Mouse (Mus musculus): Measurements from ENCODE around the gene A930009A15Rik. TPM values are rescaled to one million over a fixed set of nuclear protein-coding genes. Genes with fewer than 3 reads are reported as not detected.

Gene A930009A15Rik
- not detected for total RNA-seq (2023)

GRCm38 (mm10) chr10:115569712-115570491, at the start of gene A930009A15Rik:
TSS of gene A930009A15Rik (plus strand) at chr10:115569986.

DNA sequence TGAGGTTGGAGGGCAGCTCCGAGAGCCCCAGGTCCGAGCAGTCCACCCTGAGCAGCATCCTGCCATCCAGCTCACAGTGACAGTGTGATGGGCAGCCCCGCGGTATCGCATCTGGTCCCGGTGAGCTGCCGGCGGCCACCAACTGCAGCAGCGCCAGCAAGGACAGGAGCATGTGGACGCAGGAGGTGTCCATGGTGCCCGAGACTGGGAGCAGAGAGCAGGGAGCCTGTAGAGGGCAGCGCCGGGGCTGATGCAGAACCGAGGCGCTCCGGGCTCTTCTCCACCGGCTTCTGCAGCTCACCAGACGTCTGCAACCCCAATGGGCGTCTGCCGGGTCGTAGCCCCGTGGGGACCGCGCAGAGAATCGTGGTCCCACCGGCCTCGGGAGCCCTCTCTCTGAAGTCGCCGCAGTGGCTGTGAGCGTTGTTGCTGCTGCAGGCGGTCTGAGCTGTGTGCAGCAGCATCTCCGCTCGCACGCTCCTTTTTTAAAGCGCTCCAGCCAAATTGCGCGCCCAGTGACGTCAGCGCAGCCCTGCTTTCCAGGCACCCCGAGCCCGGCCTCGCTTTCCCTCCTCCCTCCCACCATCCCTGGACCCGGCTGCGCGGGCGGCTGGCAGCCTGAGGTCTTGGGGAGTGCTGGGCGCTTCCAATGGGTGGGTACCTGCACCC, 17.6 kb downstream of the A930009A15Rik start, which contains the start of gene Lgr5:
Lgr5 (minus strand) TSS at position 480 of the 669 bp plus-strand sequence.

Other genes with a start within 250 kb of the A930009A15Rik start
- gene Tmem19, start 207.5 kb upstream of the A930009A15Rik start, total RNA-seq (2023), result 10 to 100 TPM; 22.8 to 24.5 TPM
- gene Thap2, start 185.5 kb upstream of the A930009A15Rik start, total RNA-seq (2023), result 1 to 10 TPM; 5.1 to 5.3 TPM
- 10 to 100 TPM; 49.0 to 63.1 TPM for gene Zfc3h1, start 185.0 kb upstream of the A930009A15Rik start, total RNA-seq (2023)
- under 1 TPM; 0.13 to 0.50 TPM for gene Lgr5, start 17.8 kb downstream of the A930009A15Rik start, total RNA-seq (2023)
- gene Tspan8, start 246.8 kb downstream of the A930009A15Rik start, total RNA-seq (2023), result 1 to 10 TPM; 2.7 to 7.1 TPM